13 mouse cellular contexts compared by ENCODE assay signal in the genomic region with DNA sequence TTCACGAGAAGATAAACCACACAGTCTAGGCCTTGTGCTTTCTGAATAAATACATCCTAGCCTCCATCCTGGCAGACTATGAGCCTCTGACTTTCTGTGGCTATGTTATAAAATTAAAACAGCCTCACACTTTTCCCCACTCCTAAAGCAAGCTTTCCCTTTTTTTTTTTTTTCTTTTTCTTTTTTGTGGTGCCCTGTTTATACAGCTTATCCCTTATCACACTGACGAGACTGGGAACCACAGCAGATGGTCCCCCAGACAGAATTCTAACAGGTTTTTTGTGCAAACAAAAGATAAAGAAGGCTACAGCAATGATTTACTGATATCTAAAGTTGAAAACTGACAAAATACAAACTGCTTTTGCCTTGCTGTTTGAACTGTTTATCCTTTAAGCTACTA. TPM values are rescaled to one million over a fixed set of nuclear protein-coding genes. Genes with fewer than 3 reads are reported as not detected.
DNase-seq lines count a peak whose midpoint lies in the region; ATAC-seq lines count a peak whose summit lies in the region.
"Had no signal": no experiment of that assay in that cellular context is flagged by ENCODE, and none has a peak within 500 bp of the region (broad histone marks: within the 10 kb centered on the region; RNA-seq: fewer than 3 reads in every experiment).

No protein-coding gene starts in this region.

- H3K4me2 ChIP-seq in neural tube, embryonic 13.5 days, result no peak overlapping the region
- H3K4me2 ChIP-seq in neural tube, embryonic 15.5 days, result no peak overlapping the region
- H3K4me2 ChIP-seq in intestine, embryonic 16.5 days (ENCODE audit: low read depth, low read length), result no peak overlapping the region
- H3K4me2 ChIP-seq: limb, embryonic 15.5 days had no signal

- DNase-seq in heart, adult 11 months, result peak; percentile 63
- no peak for DNase-seq in heart, postnatal 10 days
- DNase-seq in telencephalon, adult 2 months (ENCODE audit: low read depth, low spot score), result peak; percentile 15
- DNase-seq in layer of hippocampus, postnatal 36 days, result no peak
- DNase-seq in neural tube, embryonic 10.5 days (ENCODE audit: extremely low spot score, low spot score), result no peak
- DNase-seq: adrenal gland, postnatal 36 days; cerebellum, adult 11 months; heart, postnatal 36 days; kidney, adult 11 months had no signal

- no peaks in the 10 kb centered on the region for H3K36me3 ChIP-seq in neural tube, embryonic 13.5 days
- no peaks in the 10 kb centered on the region for H3K36me3 ChIP-seq in neural tube, embryonic 15.5 days
- no peaks in the 10 kb centered on the region for H3K36me3 ChIP-seq in intestine, embryonic 16.5 days (ENCODE audit: control insufficient read depth, insufficient read depth, low read length)
- H3K36me3 ChIP-seq: limb, embryonic 15.5 days had no signal

- H3K4me3 ChIP-seq in neural tube, embryonic 13.5 days, result no peak overlapping the region
- no peak overlapping the region for H3K4me3 ChIP-seq in neural tube, embryonic 15.5 days (replicated peaks)
- H3K4me3 ChIP-seq in intestine, embryonic 16.5 days (ENCODE audit: low read length), result no peak overlapping the region
- H3K4me3 ChIP-seq: limb, embryonic 15.5 days had no signal

- peaks cover 17% of the 10 kb centered on the region for H3K4me1 ChIP-seq in neural tube, embryonic 13.5 days (replicated peaks)
- peaks cover 3% of the 10 kb centered on the region; the same call in 1 of the 2 replicates for H3K4me1 ChIP-seq in neural tube, embryonic 15.5 days
- peaks cover 2% of the 10 kb centered on the region; the same call in 1 of the 2 replicates for H3K4me1 ChIP-seq in intestine, embryonic 16.5 days (ENCODE audit: control insufficient read depth, insufficient read depth, low read length)
- H3K4me1 ChIP-seq: limb, embryonic 15.5 days had no signal

- WGBS in neural tube, embryonic 13.5 days, result 43% methylated on average over 2 of the region's 2 CpGs
- 43% methylated on average over 2 of the region's 2 CpGs for WGBS in neural tube, embryonic 15.5 days
- WGBS in intestine, embryonic 16.5 days, result 40% methylated on average over 2 of the region's 2 CpGs

- no peaks in the 10 kb centered on the region for H3K27me3 ChIP-seq in neural tube, embryonic 13.5 days
- no peaks in the 10 kb centered on the region for H3K27me3 ChIP-seq in neural tube, embryonic 15.5 days (replicated peaks)
- no peaks in the 10 kb centered on the region for H3K27me3 ChIP-seq in intestine, embryonic 16.5 days (replicated peaks; ENCODE audit: control insufficient read depth, insufficient read depth, low read length)
- H3K27me3 ChIP-seq: limb, embryonic 15.5 days had no signal

- no peak for ATAC-seq in neural tube, embryonic 13.5 days (ENCODE audit: low read depth)
- ATAC-seq in neural tube, embryonic 15.5 days (ENCODE audit: low FRiP score), result no peak
- peak; percentile 24; the same call in 1 of the 2 replicates for ATAC-seq in intestine, embryonic 16.5 days

- no peaks in the 10 kb centered on the region for H3K9me3 ChIP-seq in neural tube, embryonic 13.5 days
- H3K9me3 ChIP-seq in neural tube, embryonic 15.5 days (replicated peaks), result no peaks in the 10 kb centered on the region
- H3K9me3 ChIP-seq in intestine, embryonic 16.5 days (ENCODE audit: control insufficient read depth, low read length), result no peaks in the 10 kb centered on the region
- H3K9me3 ChIP-seq: limb, embryonic 15.5 days had no signal

- no peak overlapping the region for H3K27ac ChIP-seq in neural tube, embryonic 13.5 days (replicated peaks)
- H3K27ac ChIP-seq in neural tube, embryonic 15.5 days (replicated peaks), result no peak overlapping the region
- H3K27ac ChIP-seq in intestine, embryonic 16.5 days (ENCODE audit: low read length), result no peak overlapping the region
- H3K27ac ChIP-seq: limb, embryonic 15.5 days had no signal

- peak overlapping the region; percentile 12; the same call in 1 of the 2 replicates for H3K9ac ChIP-seq in neural tube, embryonic 13.5 days
- no peak overlapping the region for H3K9ac ChIP-seq in neural tube, embryonic 15.5 days (replicated peaks)
- H3K9ac ChIP-seq in intestine, embryonic 16.5 days (ENCODE audit: low read depth, low read length), result no peak overlapping the region
- H3K9ac ChIP-seq: limb, embryonic 15.5 days had no signal

- intact Hi-C loops in heart, postnatal 10 days (cut with DNase I), result no loop called here

RNA-seq across cellular contexts. Expression of gene Cdkal1, which starts 29.0 kb away (rescaled TPM):
- 10 to 100 TPM; 29.2 to 32.1 TPM for total RNA-seq in heart, postnatal 10 days (2021)
- polyA plus RNA-seq in neural tube, embryonic 13.5 days (2015; fragmentation: Nextera tagmentation; extraction: Ambion mirVana), result 21.6 and 27.7 TPM in 2 replicates
- 20.4 and 22.4 TPM in 2 replicates for polyA plus RNA-seq in neural tube, embryonic 15.5 days (2015; fragmentation: Nextera tagmentation; extraction: Ambion mirVana)
- polyA plus RNA-seq in intestine, embryonic 16.5 days (2015; fragmentation: Nextera tagmentation; extraction: Ambion mirVana), result 23.4 and 25.0 TPM in 2 replicates
- 10 to 100 TPM; 22.7 to 29.0 TPM for total RNA-seq in layer of hippocampus, postnatal 36 days (2021)

Comparison
In these comparisons a context has a peak if more than half of its experiments do, and no peak if none do; other contexts are left out.
1. DNase-seq: peak in heart, adult 11 months (single experiment) and telencephalon, adult 2 months (single experiment); none in heart, postnatal 10 days (0 of 2), layer of hippocampus, postnatal 36 days (0 of 2) and neural tube, embryonic 10.5 days (single experiment).